Mouse (Mus musculus): ENCODE results near the gene Uhrf1. TPM values are rescaled to one million over a fixed set of nuclear protein-coding genes. Genes with fewer than 3 reads are reported as not detected.

Gene Uhrf1
- polyA plus RNA-seq, 1 experiment from 2014 or later, result 160 TPM

DNA sequence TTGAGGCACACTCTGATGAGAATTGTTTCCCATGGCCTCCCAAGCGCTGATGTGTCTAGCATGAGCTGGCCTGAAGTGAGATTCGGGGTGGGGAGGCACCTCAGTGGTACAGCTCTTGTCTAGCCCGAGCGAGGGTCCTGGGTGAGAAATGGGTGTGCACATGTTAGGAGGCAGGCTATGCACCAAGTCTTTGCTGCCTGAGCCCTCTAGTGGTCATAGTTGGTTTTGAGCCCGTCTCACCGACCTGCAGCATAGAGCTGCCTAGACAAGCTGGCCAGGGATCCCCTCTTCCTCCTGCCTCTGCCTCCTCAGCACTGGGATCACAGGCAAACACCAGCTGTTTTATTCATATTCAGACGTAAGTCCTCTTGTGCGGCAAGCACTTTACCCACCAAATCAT, 39.1 kb upstream of the Uhrf1 start:
- WGBS, result 30% methylated on average over 8 of the region's 8 CpGs
- Histone ChIP-seq H3K36me3 (peaks cover 46% of the 10 kb centered on the region), H3K9me3 (no peaks in the 10 kb centered on the region), H3K4me1 (peaks cover 7% of the 10 kb centered on the region; the same call in 1 of the 2 replicates), H3K27ac (no peak overlapping the region), H3K27me3 (no peaks in the 10 kb centered on the region), H3K4me2 (replicated peaks) (no peak overlapping the region), H3K4me3 (no peak overlapping the region), H3K9ac (no peak overlapping the region)
- ATAC-seq (ENCODE audit: insufficient number of reproducible peaks, insufficient read depth, low FRiP score, low TSS enrichment), result no peak

DNA sequence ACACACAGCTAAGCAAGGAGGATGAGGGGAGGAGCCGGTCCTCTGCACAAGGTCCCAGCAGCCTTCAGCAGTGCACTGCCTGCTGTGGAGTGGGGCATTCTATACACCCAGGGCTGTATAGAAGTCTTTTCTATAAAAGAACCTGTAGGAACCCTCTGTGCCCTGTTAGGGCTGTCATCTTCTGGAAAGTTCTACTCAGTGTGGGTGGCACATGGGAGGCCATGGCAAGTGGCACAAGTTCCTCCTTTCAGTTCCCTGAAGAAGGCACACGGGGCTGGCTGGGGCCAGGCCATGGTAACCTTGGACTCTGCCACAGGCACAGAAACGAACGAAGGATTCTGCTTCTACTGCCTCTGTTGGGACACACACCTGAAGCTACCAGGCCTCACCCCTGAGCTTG, 38.1 kb upstream of the Uhrf1 start:
- H3K9ac ChIP-seq, result no peak overlapping the region
- no peak for ATAC-seq (ENCODE audit: insufficient number of reproducible peaks, insufficient read depth, low FRiP score, low TSS enrichment)
- no peak overlapping the region for H3K4me2 ChIP-seq (replicated peaks)
- H3K27ac ChIP-seq, result no peak overlapping the region
- H3K36me3 ChIP-seq, result peaks cover 37% of the 10 kb centered on the region
- no peaks in the 10 kb centered on the region for H3K27me3 ChIP-seq
- 0 out of 2 replicates have a peak, but pooled peaks cover 6% of the 10 kb centered on the region for H3K4me1 ChIP-seq
- H3K4me3 ChIP-seq, result no peak overlapping the region
- WGBS, result 93% methylated on average over 4 of the region's 4 CpGs
- H3K9me3 ChIP-seq, result no peaks in the 10 kb centered on the region

DNA sequence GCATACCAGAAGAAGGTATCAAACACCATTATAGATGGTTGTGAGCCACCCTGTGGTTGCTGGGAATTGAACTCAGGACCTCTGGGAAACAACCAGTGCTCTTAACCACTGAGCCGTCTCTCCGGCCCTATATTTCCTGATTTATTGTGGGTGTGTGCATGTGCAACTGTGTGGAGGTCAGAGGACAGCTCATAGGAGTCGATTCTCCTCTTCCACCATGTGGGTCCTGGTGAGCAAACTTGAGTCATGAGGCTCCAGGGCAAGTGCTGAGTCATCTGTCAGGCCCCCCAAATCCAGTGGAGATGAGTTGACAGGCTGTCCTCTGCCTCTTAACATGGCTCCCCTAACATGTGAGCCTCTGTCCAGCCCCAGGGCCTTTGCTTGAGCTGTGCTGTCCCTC, 37.3 kb upstream of the Uhrf1 start:
- H3K36me3 ChIP-seq, result peaks cover 35% of the 10 kb centered on the region
- no peak overlapping the region for H3K27ac ChIP-seq
- H3K27me3 ChIP-seq, result no peaks in the 10 kb centered on the region
- H3K9ac ChIP-seq, result no peak overlapping the region
- H3K4me1 ChIP-seq, result 0 out of 2 replicates have a peak, but pooled peaks cover 3% of the 10 kb centered on the region
- no peak overlapping the region for H3K4me3 ChIP-seq
- WGBS, result 86% methylated on average over 3 of the region's 3 CpGs
- H3K9me3 ChIP-seq, result no peaks in the 10 kb centered on the region
- H3K4me2 ChIP-seq (replicated peaks), result no peak overlapping the region
- ATAC-seq (ENCODE audit: insufficient number of reproducible peaks, insufficient read depth, low FRiP score, low TSS enrichment), result no peak

DNA sequence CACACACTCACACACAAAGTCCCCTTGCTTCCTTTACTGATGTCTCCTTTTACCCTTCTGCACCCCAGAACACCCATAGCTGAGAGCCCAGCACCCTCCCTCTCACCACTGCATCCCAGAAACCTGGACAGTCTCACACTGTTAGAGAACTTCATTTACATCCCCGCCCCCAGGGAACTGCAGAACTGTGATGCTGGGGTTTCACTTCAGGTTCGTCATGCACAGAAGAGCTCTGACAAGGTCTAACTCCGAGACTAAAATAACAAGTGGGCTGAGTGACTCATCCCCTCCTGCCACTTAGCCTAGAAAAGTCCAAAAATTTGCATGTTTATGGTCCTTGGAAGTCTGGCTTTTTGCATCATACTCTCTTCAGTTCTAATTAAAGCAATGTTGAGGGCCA, 36.9 kb upstream of the Uhrf1 start:
- no peaks in the 10 kb centered on the region for H3K4me1 ChIP-seq
- H3K27me3 ChIP-seq, result no peaks in the 10 kb centered on the region
- no peak overlapping the region for H3K4me3 ChIP-seq
- no peak overlapping the region for H3K27ac ChIP-seq
- 70% methylated on average over 3 of the region's 3 CpGs for WGBS
- no peaks in the 10 kb centered on the region for H3K9me3 ChIP-seq
- ATAC-seq (ENCODE audit: insufficient number of reproducible peaks, insufficient read depth, low FRiP score, low TSS enrichment), result no peak
- peaks cover 35% of the 10 kb centered on the region for H3K36me3 ChIP-seq
- no peak overlapping the region for H3K4me2 ChIP-seq (replicated peaks)
- H3K9ac ChIP-seq, result no peak overlapping the region

DNA sequence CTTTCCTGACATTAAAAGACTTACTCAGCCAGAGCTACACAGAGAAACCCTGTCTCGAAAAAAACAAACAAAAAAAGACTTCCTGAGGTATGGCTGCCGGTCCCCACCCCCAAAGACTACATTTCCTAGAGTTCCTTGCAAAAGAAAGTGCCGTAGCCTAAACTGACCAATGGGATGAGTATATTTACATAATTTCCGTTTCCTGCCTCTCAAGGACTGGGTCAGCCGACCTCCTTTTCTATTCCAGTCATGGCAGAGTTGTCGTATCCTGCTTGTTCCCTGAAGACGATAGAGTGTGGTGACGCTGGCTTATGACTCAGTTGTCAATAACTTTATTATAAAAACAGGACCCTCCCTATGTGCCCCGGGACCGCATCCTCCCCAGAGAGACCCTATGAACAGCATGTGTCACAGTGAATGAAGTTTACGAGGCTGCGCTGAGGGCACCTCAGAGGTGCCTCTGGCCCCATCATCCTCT, 33.9 kb upstream of the Uhrf1 start:
- peak overlapping the region; percentile 42 for H3K9ac ChIP-seq
- peak overlapping the region; percentile 68 for H3K4me2 ChIP-seq (replicated peaks)
- 20% methylated on average over 12 of the region's 12 CpGs for WGBS
- peaks cover 23% of the 10 kb centered on the region for H3K36me3 ChIP-seq
- H3K4me1 ChIP-seq, result no peaks in the 10 kb centered on the region
- peak overlapping the region; percentile 39 for H3K4me3 ChIP-seq
- ATAC-seq (ENCODE audit: insufficient number of reproducible peaks, insufficient read depth, low FRiP score, low TSS enrichment), result peak; percentile 85
- H3K9me3 ChIP-seq, result no peaks in the 10 kb centered on the region
- H3K27me3 ChIP-seq, result no peaks in the 10 kb centered on the region
- H3K27ac ChIP-seq, result peak overlapping the region; percentile 69; the same call in 1 of the 2 replicates

DNA sequence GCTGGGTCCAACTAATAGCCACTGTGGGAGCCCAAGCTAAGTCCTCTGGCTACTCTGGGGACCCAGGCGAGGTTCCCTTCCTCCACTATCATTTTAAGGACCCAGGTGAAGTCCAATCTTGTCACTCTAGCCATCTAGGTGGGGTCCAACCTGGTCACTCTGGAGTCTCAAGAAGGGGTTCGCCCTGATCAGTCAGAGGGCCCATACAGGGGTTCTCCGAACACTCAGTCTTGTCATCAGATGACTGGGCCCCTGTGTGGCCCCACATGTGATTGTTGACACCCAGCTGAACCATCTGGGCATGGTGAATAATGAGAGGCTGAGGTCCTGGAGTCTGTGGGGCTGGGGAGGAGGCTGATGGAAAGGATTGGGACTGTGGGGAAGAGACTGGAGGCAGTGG, 33.4 kb upstream of the Uhrf1 start:
- H3K27me3 ChIP-seq, result no peaks in the 10 kb centered on the region
- peak overlapping the region; percentile 63; the same call in 1 of the 2 replicates for H3K27ac ChIP-seq
- H3K4me3 ChIP-seq, result peak overlapping the region; percentile 39
- peaks cover 22% of the 10 kb centered on the region for H3K36me3 ChIP-seq
- H3K9ac ChIP-seq, result peak overlapping the region; percentile 42; the same call in 1 of the 2 replicates
- no peaks in the 10 kb centered on the region for H3K4me1 ChIP-seq
- WGBS, result 73% methylated on average over 3 of the region's 3 CpGs
- peak overlapping the region; percentile 68 for H3K4me2 ChIP-seq (replicated peaks)
- H3K9me3 ChIP-seq, result no peaks in the 10 kb centered on the region
- ATAC-seq (ENCODE audit: insufficient number of reproducible peaks, insufficient read depth, low FRiP score, low TSS enrichment), result no peak

DNA sequence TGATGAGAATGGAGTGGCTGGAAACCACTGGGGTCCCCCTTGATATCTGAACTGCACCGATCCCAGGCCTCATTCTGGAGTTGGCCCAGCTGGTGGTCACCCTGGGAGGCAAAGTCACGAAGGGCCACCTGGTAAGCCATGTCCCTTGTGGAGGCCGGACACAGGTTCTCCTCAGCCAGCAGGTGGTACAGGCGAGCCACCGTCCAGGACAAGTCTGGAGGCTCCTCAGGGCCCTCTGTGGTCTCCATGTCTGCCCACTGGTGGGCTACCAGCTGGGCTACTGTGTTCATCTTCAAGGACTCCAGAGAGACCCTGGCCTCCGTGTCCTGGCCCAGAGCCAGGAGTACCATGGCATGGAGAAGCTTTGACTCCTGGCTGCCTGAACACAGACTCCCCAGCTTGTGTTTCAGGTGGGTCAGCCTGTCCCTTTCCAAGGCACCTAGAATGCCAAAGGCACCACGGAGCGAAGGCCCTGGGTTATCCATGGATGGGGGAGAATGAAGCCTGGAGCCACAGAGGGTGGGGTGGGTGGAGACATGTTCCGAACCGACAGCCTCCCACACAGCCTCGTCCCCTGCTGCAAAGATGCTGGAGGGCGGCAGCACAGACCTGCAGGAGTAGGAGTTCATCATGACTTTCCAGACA, 31.4 kb upstream of the Uhrf1 start:
- Histone ChIP-seq H3K4me2 (replicated peaks) (no peak overlapping the region), H3K4me1 (no peaks in the 10 kb centered on the region), H3K9ac (no peak overlapping the region), H3K36me3 (peaks cover 16% of the 10 kb centered on the region), H3K4me3 (no peak overlapping the region), H3K27ac (no peak overlapping the region), H3K9me3 (no peaks in the 10 kb centered on the region), H3K27me3 (no peaks in the 10 kb centered on the region)
- ATAC-seq (ENCODE audit: insufficient number of reproducible peaks, insufficient read depth, low FRiP score, low TSS enrichment), result no peak
- 81% methylated on average over 12 of the region's 12 CpGs for WGBS

DNA sequence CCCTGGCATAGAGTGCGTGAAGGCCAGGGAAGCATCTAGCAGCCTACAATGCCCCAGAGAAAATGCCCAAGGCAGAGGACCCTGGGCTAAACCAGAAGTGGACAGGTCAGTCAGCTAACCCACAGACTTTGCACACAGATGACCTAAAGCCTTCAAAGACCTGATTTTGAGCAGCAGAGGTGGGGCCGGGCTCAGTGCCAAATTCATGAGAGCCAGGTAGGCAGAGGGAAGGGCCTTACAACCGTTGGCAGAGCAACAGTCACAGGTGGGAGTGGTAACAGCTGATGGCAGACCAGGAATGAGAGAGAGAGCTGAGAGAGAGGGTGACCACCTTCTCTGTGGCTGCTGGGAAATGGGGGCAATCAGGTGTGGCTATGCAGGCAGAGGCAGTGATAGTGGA, 30.5 kb upstream of the Uhrf1 start:
- Histone ChIP-seq H3K9me3 (no peaks in the 10 kb centered on the region), H3K9ac (no peak overlapping the region; the same call in 1 of the 2 replicates), H3K4me2 (replicated peaks) (no peak overlapping the region), H3K36me3 (peaks cover 16% of the 10 kb centered on the region), H3K4me3 (no peak overlapping the region), H3K27me3 (no peaks in the 10 kb centered on the region), H3K27ac (no peak overlapping the region), H3K4me1 (peaks cover 7% of the 10 kb centered on the region; the same call in 1 of the 2 replicates)
- ATAC-seq (ENCODE audit: insufficient number of reproducible peaks, insufficient read depth, low FRiP score, low TSS enrichment), result no peak
- 75% methylated on average over 3 of the region's 3 CpGs for WGBS

DNA sequence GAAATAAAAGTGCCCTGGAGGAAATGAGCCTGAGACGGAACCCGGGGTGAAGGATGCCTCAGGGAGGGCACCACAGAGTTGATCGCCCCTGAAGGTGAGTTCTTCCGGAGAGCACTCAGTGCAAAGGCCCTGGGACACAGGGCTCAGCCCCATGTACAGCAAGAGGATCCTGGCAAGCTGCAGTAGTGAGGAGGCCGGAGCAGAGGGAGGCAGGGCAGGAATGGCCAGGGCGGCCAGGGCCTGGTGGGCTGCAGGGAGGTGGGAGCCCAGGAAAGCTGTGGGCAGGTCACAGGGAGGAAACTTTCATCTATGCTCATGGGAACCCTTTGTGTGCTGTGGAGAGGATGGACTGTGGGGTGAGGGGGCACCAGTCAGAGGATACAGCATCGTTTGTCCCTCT, 29.6 kb upstream of the Uhrf1 start:
- ATAC-seq (ENCODE audit: insufficient number of reproducible peaks, insufficient read depth, low FRiP score, low TSS enrichment), result no peak
- H3K4me1 ChIP-seq, result peaks cover 7% of the 10 kb centered on the region; the same call in 1 of the 2 replicates
- 78% methylated on average over 7 of the region's 7 CpGs for WGBS
- no peak overlapping the region; the same call in 1 of the 2 replicates for H3K9ac ChIP-seq
- no peak overlapping the region for H3K4me2 ChIP-seq (replicated peaks)
- H3K27me3 ChIP-seq, result no peaks in the 10 kb centered on the region
- no peaks in the 10 kb centered on the region for H3K9me3 ChIP-seq
- H3K4me3 ChIP-seq, result no peak overlapping the region
- no peak overlapping the region for H3K27ac ChIP-seq
- H3K36me3 ChIP-seq, result peaks cover 17% of the 10 kb centered on the region

DNA sequence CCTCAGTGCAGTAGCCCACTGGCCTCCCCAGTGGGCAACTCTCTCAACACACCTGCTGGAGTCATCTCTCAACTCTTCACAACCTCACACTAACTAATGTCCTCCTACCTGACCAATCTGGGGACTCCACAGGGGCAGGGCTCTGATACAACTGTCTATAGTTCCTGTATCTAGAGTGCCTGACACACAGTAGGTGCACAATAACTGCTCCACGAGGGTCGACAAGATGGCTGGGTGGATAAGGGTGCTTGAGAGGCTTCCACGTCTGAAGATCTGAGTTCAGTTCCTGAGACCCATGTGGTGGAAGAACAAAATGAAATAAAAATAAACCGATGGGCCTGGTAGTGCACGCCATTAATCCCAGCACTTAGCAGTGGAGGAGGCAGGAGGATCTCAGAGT, 29.1 kb upstream of the Uhrf1 start:
- Histone ChIP-seq H3K36me3 (peaks cover 20% of the 10 kb centered on the region), H3K9me3 (no peaks in the 10 kb centered on the region), H3K27ac (no peak overlapping the region), H3K4me3 (no peak overlapping the region), H3K4me2 (replicated peaks) (no peak overlapping the region), H3K27me3 (no peaks in the 10 kb centered on the region), H3K4me1 (peaks cover 7% of the 10 kb centered on the region; the same call in 1 of the 2 replicates), H3K9ac (no peak overlapping the region)
- no peak for ATAC-seq (ENCODE audit: insufficient number of reproducible peaks, insufficient read depth, low FRiP score, low TSS enrichment)
- WGBS, result 79% methylated on average over 5 of the region's 5 CpGs

DNA sequence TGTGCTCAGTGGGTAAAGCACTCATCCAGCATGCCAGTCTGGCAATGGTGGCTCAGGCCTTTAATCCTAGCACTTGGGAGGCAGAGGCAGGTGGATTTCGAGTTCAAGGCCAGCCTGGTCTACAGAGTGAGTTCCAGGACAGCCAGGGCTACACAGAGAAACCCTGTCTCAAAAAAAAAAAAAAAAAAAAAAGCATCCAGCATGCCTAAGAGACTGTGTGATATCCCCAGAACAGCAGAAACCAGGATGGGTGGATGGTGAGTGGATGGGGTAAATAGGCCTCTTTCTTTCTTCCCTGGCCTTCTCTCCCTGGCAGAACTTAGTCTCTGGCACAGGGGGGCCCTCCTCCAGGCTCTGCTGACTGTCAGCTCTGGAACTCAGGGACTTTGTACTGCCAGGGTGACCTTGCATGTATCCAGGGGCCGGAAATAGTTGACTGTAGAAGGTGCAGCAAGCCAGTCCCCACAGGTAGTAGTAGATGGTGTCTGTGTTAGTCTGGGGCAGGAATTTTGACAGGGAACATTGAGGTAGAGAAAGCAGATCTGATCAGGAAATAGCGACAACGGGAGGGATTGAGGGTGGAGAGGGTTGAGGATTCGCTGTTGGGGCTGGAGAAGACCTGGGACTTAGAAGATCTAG, 27.2 kb upstream of the Uhrf1 start:
- Histone ChIP-seq H3K9ac (peak overlapping the region; percentile 56), H3K4me1 (peaks cover 12% of the 10 kb centered on the region; the same call in 1 of the 2 replicates), H3K4me3 (peak overlapping the region; percentile 45), H3K27ac (peak overlapping the region; percentile 82), H3K9me3 (no peaks in the 10 kb centered on the region), H3K36me3 (peaks cover 25% of the 10 kb centered on the region), H3K4me2 (replicated peaks) (peak overlapping the region; percentile 64), H3K27me3 (no peaks in the 10 kb centered on the region)
- WGBS, result 28% methylated on average over 5 of the region's 5 CpGs
- ATAC-seq (ENCODE audit: insufficient number of reproducible peaks, insufficient read depth, low FRiP score, low TSS enrichment), result no peak
